Mouse (Mus musculus): ENCODE measurements around the gene Gm29866.
"Not testable (repeated sequence)": the region's sequence is repeated elsewhere in the genome, so short reads cannot be mapped to it uniquely, and the experiment has no call there.

Gene Gm29866

GRCm38 (mm10) chrY:20993557-20993956 lies at the start of gene Gm29866:
Gm29866 (minus strand) TSS chrY:20993657.
- DNase-seq (ENCODE audit: low spot score), result not testable (repeated sequence)
